In genomic region chr14:52149888-52150287, GRCm38 (mm10) we compare ENCODE assay signal across 15 mouse cellular contexts.
"Had no signal": no experiment of that assay in that cellular context is flagged by ENCODE, and none has a peak within 500 bp of the region (broad histone marks: within the 10 kb centered on the region; RNA-seq: fewer than 3 reads in every experiment).

No protein-coding gene starts in this region.

- H3K27ac ChIP-seq: lung, embryonic 15.5 days; macrophage; midbrain, embryonic 13.5 days; midbrain, embryonic 15.5 days; neural tube, embryonic 12.5 days had no signal

- DNase-seq: lung, adult 2 months; lung, postnatal 14 days; lung, postnatal 36 days; right cerebral cortex, postnatal 14 days; thymus, adult 18-20 months; thymus, postnatal 14 days; thymus, postnatal 36 days had no signal

- H3K9ac ChIP-seq: lung, embryonic 15.5 days; midbrain, embryonic 13.5 days; midbrain, embryonic 15.5 days; neural tube, embryonic 12.5 days had no signal

- H3K36me3 ChIP-seq: lung, embryonic 15.5 days; midbrain, embryonic 13.5 days; midbrain, embryonic 15.5 days; neural tube, embryonic 12.5 days had no signal

- ATAC-seq: lung, postnatal 0 days; midbrain, embryonic 13.5 days; midbrain, embryonic 15.5 days had no signal

- H3K4me2 ChIP-seq: lung, embryonic 15.5 days; midbrain, embryonic 11.5 days; midbrain, embryonic 13.5 days; midbrain, embryonic 15.5 days; neural tube, embryonic 12.5 days had no signal

- H3K4me1 ChIP-seq: lung, embryonic 15.5 days; neural tube, embryonic 12.5 days had no signal

- H3K9me3 ChIP-seq: lung, embryonic 15.5 days; megakaryocyte, embryonic 14.5 days; midbrain, embryonic 13.5 days; midbrain, embryonic 15.5 days; neural tube, embryonic 12.5 days had no signal

- H3K4me3 ChIP-seq: lung, embryonic 15.5 days; megakaryocyte, embryonic 14.5 days; midbrain, embryonic 13.5 days; midbrain, embryonic 15.5 days; neural tube, embryonic 12.5 days had no signal

- H3K27me3 ChIP-seq: lung, embryonic 15.5 days; midbrain, embryonic 13.5 days; midbrain, embryonic 15.5 days; neural tube, embryonic 12.5 days had no signal
